In genomic region chr16:13986574-13987478, GRCm38 (mm10) we compare ENCODE assay signal across 8 mouse cellular contexts. TPM values are rescaled to one million over a fixed set of nuclear protein-coding genes. Genes with fewer than 3 reads are reported as not detected.
DNase-seq lines count a peak whose midpoint lies in the region; ATAC-seq and TF ChIP-seq lines count a peak whose summit lies in the region.

2900011O08Rik (plus strand) TSS chr16:13986604.
Ifitm7 (minus strand) TSS chr16:13986888.

- H3K9me3 ChIP-seq in heart, embryonic 10.5 days: no peaks in the 10 kb centered on the region
- H3K9me3 ChIP-seq in liver, embryonic 14.5 days (ENCODE audit: control insufficient read depth, low read length): no peaks in the 10 kb centered on the region

- H3K27me3 ChIP-seq in heart, embryonic 10.5 days (ENCODE audit: insufficient read depth, poor library complexity, severe bottlenecking): peaks cover 13% of the 10 kb centered on the region; the same call in 1 of the 2 replicates
- H3K27me3 ChIP-seq in liver, embryonic 14.5 days (ENCODE audit: control insufficient read depth, insufficient read depth, low read length): no peaks in the 10 kb centered on the region

- no peak for DNase-seq in heart, embryonic 10.5 days (ENCODE audit: low spot score)
- DNase-seq in heart, adult 18-20 months: no peak
- peak; percentile 67 to 74 for DNase-seq in cerebellum, postnatal 14 days
- peak; percentile 31 to 33 for DNase-seq in frontal cortex, postnatal 25 days (ENCODE audit: low spot score in 2 of 2)
- DNase-seq in layer of hippocampus, adult 18-20 months (ENCODE audit: low spot score in 2 of 2): peak; percentile 60 to 75
- no peak for DNase-seq in liver, embryonic 14.5 days (ENCODE audit: low read depth in 3 of 3, low spot score in 3 of 3)
- DNase-seq in right cerebral cortex, postnatal 14 days: peak; percentile 53
- no peak for DNase-seq in MN1 (ENCODE audit: low spot score)

- H3K4me1 ChIP-seq in heart, embryonic 10.5 days: peaks cover 12% of the 10 kb centered on the region
- H3K4me1 ChIP-seq in liver, embryonic 14.5 days (replicated peaks; ENCODE audit: control insufficient read depth in 2 of 2, insufficient read depth in 2 of 2, low read length in 1 of 2): no peaks in the 10 kb centered on the region; a peak in 1 of 4 replicates

- H3K27ac ChIP-seq in heart, embryonic 10.5 days: 0 out of 2 replicates have a peak within 1 kb of the TSS, but pooled peaks have one; percentile 52
- no peak within 1 kb of the TSS for H3K27ac ChIP-seq in liver, embryonic 14.5 days

- H3K36me3 ChIP-seq in heart, embryonic 10.5 days: no peaks in the 10 kb centered on the region
- no peaks in the 10 kb centered on the region for H3K36me3 ChIP-seq in liver, embryonic 14.5 days (replicated peaks; ENCODE audit: control insufficient read depth, insufficient read depth, low read depth)

- H3K9ac ChIP-seq in liver, embryonic 14.5 days (replicated peaks): no peak within 1 kb of the TSS

- TF ChIP-seq EP300 in liver, embryonic 14.5 days (IDR thresholded peaks at IDR 0.05; ENCODE audit: low read depth): no peak

- under 1% methylated on average over 31 of the region's 31 CpGs for WGBS in heart, embryonic 10.5 days
- WGBS in liver, embryonic 14.5 days (ENCODE audit: insufficient replicate concordance): 2% methylated on average over 31 of the region's 31 CpGs

- H3K4me2 ChIP-seq in liver, embryonic 14.5 days (ENCODE audit: low read depth): peak within 1 kb of the TSS; percentile 47

- TF ChIP-seq CTCF in liver, embryonic 14.5 days (IDR thresholded peaks at IDR 0.05; ENCODE audit: low read depth): no peak

- ATAC-seq in liver, embryonic 14.5 days (ENCODE audit: insufficient read depth): no peak

- H3K4me3 ChIP-seq in heart, embryonic 10.5 days: peak within 1 kb of the TSS; percentile 66
- H3K4me3 ChIP-seq in liver, embryonic 14.5 days (ENCODE audit: insufficient read depth in 1 of 2, low read depth in 2 of 2, low read length in 2 of 2): peak within 1 kb of the TSS; percentile 3 to 34

RNA-seq across cellular contexts. Expression of gene 2900011O08Rik, which starts in this region (rescaled TPM):
- polyA plus RNA-seq in heart, embryonic 10.5 days (2016; fragmentation: Nextera tagmentation; extraction: Ambion mirVana): 0.89 and 2.3 TPM in 2 replicates
- not detected for total RNA-seq in heart, adult 18-20 months (2021)
- 100 to 1,000 TPM; 265 to 279 TPM for total RNA-seq in layer of hippocampus, adult 18-20 months (2021)
- 0.11 and 0.18 TPM in 2 replicates for polyA plus RNA-seq in liver, embryonic 14.5 days (2012; rRNA removed)
- 0.08 TPM in 1 of 2 replicates, not detected in the other for polyA plus RNA-seq in liver, embryonic 14.5 days (2014; fragmentation: Nextera tagmentation; extraction: Ambion mirVana)

RNA-seq across cellular contexts. Expression of gene Ifitm7, which starts in this region (rescaled TPM):
- polyA plus RNA-seq in heart, embryonic 10.5 days (2016; fragmentation: Nextera tagmentation; extraction: Ambion mirVana): 0.15 and 0.21 TPM in 2 replicates
- not detected for total RNA-seq in heart, adult 18-20 months (2021)
- total RNA-seq in layer of hippocampus, adult 18-20 months (2021): 1 to 10 TPM; 2.0 to 2.3 TPM
- polyA plus RNA-seq in liver, embryonic 14.5 days (2012; rRNA removed): 0.08 and 0.39 TPM in 2 replicates
- 0.09 TPM in 1 of 2 replicates, not detected in the other for polyA plus RNA-seq in liver, embryonic 14.5 days (2014; fragmentation: Nextera tagmentation; extraction: Ambion mirVana)

Comparison
In these comparisons a context has a peak if more than half of its experiments do, and no peak if none do; other contexts are left out.
1. RNA of gene 2900011O08Rik (total RNA-seq): 265 to 279 TPM in layer of hippocampus, adult 18-20 months; not detected in heart, adult 18-20 months; every median in the first group is over 100 times any median in the second.
2. DNase-seq: peak in cerebellum, postnatal 14 days (2 of 2), frontal cortex, postnatal 25 days (2 of 2), layer of hippocampus, adult 18-20 months (2 of 2) and right cerebral cortex, postnatal 14 days (single experiment); none in heart, embryonic 10.5 days (single experiment), heart, adult 18-20 months (0 of 2), liver, embryonic 14.5 days (0 of 3) and MN1 (single experiment).